Mouse (Mus musculus) heart, embryonic 11.5 days (tissue): ENCODE data around the gene Prkg2. TPM values are rescaled to one million over a fixed set of nuclear protein-coding genes. Genes with fewer than 3 reads are reported as not detected.

Experiments
- ATAC-seq: fragments of 200-750 bp; cut with Nextera tagmentation; replicated peaks from 2 replicates; pipeline ENCODE4 v1.8.0; 2017; ENCODE audit warnings: moderate library complexity; ENCODE audit not compliant: insufficient number of reproducible peaks, low FRiP score, low TSS enrichment
- H3K27ac ChIP-seq: fragments of 300-500 bp; sonication (generic); 2 replicates; pipeline ENCODE4 v1.5.1; 2014; ENCODE audit warnings: mild to moderate bottlenecking, low read depth, low read length
- H3K27me3 ChIP-seq: fragments of 300-500 bp; sonication (generic); 2 replicates; pipeline ENCODE4 v1.6.1; 2014; ENCODE audit warnings: mild to moderate bottlenecking, low read length, mixed read lengths; ENCODE audit not compliant: control insufficient read depth, insufficient read depth
- H3K36me3 ChIP-seq: fragments of 300-500 bp; sonication (generic); 2 replicates; pipeline ENCODE4 v1.6.1; 2014; ENCODE audit warnings: mild to moderate bottlenecking, low read length, moderate library complexity, mixed read lengths; ENCODE audit not compliant: control insufficient read depth, insufficient read depth
- H3K4me1 ChIP-seq: fragments of 300-500 bp; sonication (generic); 2 replicates; pipeline ENCODE4 v1.6.1; 2014; ENCODE audit warnings: low read length; ENCODE audit not compliant: control insufficient read depth, insufficient read depth
- H3K4me2 ChIP-seq: fragments of 300-500 bp; sonication (generic); 2 replicates; pipeline ENCODE4 v1.6.1; 2014; ENCODE audit warnings: mild to moderate bottlenecking, moderate library complexity
- H3K4me3 ChIP-seq: fragments of 300-500 bp; sonication (generic); 2 replicates; pipeline ENCODE4 v1.5.1; 2014; ENCODE audit warnings: low read depth, low read length
- H3K9ac ChIP-seq: fragments of 300-500 bp; sonication (generic); 2 replicates; pipeline ENCODE4 v1.6.1; 2014; ENCODE audit warnings: mild to moderate bottlenecking, low read depth, low read length, moderate library complexity
- H3K9me3 ChIP-seq: fragments of 300-500 bp; sonication (generic); replicated peaks from 2 replicates; pipeline ENCODE4 v1.6.1; 2016; ENCODE audit warnings: low read length; ENCODE audit not compliant: control insufficient read depth
- WGBS: fragments of 180-500 bp; shearing (Covaris S2); extraction: QIAGEN DNeasy Blood & Tissue Kit; methylation state at CpG from one replicate; pipeline ENCODE4 v1.1.7; 2014; ENCODE audit not compliant: insufficient replicate concordance; 5-methylcytosine and 5-hydroxymethylcytosine counted together
- polyA plus RNA-seq: library from polyadenylated mRNA; unstranded; fragments of >200 nt; fragmentation: Nextera tagmentation; extraction: Ambion mirVana; gene quantifications from 2 replicates; pipeline ENCODE4 v1.2.1, GENCODE M21; 2014

Gene Prkg2
- polyA plus RNA-seq, 1 experiment from 2014 or later = 0.54 TPM

DNA sequence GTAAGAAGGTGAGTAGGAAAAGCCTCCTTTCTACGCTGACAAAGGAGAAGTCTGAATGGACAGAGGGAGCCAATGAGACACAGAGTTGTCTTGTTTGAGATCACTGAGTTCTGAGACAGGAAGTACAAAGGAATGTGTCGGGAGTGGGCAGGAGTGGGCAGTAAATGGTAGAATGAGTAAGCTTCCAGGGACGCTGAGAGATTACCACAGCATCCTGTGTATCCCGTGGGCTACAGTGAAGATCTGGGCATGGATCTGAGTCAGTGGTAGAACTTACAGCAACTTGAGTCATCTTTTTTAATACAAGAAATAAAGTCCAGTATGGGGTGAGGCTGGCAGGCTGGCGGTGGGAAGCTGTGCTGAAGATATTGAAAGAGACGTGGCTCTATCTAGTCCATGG lies 93.4 kb downstream of the Prkg2 start:
- WGBS = 48% methylated on average over 6 of the region's 6 CpGs
- no peaks in the 10 kb centered on the region for H3K4me1 ChIP-seq

DNA sequence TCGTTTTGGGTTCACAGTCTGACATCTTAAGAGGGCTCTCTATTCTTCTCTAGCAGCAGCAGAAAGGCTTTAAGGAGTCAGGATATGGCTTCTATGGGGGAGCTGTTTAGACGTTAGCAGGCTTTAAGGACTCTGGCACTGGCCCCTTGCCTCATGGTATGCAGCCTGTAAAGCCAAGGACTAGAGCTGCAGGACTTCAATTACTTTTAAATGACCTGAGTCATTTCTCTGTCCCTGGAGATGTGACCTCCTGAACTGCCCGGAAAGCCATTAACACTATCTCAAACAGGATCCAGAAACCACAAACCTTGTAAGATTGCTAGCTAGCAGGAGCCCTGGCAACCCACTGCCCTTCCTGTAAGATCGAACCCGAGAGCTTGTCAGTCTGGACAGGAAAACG lies 96.4 kb downstream of the Prkg2 start:
- Histone ChIP-seq H3K36me3 (no peaks in the 10 kb centered on the region), H3K27me3 (no peaks in the 10 kb centered on the region), H3K4me1 (no peaks in the 10 kb centered on the region), H3K9ac (no peak overlapping the region), H3K4me2 (no peak overlapping the region), H3K9me3 (no peaks in the 10 kb centered on the region), H3K27ac (no peak overlapping the region), H3K4me3 (no peak overlapping the region)
- ATAC-seq = no peak
- 17% methylated on average over 6 of the region's 6 CpGs for WGBS

More for the DNA sequence above, 93.4 kb downstream of the Prkg2 start:
- no peaks in the 10 kb centered on the region for H3K36me3 ChIP-seq
- no peak overlapping the region for H3K4me3 ChIP-seq
- no peaks in the 10 kb centered on the region for H3K27me3 ChIP-seq
- no peak overlapping the region for H3K9ac ChIP-seq
- no peaks in the 10 kb centered on the region for H3K9me3 ChIP-seq
- no peak overlapping the region for H3K4me2 ChIP-seq
- no peak overlapping the region for H3K27ac ChIP-seq
- no peak for ATAC-seq

DNA sequence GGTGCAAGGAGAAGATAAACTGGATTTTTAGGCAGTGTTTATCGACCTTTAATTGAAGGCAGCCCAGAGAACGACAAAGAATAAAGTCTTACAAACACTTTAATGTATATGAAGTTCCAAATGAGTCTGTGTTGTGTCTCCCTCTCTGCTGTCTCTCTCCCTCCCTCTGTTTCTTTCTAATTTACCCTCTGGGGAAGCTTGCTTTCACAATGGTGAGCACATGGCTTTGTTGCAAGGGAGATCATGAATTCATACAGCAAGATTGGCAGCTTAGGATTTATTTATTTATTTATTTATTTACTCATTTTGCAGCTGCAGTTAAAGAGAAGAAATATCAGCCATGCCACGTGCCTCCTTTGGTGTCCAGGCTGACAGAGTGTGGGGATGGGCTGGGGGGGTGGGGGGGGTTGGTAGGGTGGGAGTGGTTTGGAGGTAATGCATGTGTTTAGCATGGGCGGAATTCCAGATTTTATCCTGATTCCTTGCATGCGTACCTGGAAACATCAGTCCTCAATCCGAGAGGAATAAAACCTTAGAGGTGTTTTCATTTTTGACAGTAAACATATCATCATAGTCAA lies 97.4 kb downstream of the Prkg2 start:
- Histone ChIP-seq H3K9ac (no peak overlapping the region), H3K27me3 (no peaks in the 10 kb centered on the region), H3K27ac (no peak overlapping the region), H3K4me1 (no peaks in the 10 kb centered on the region), H3K36me3 (no peaks in the 10 kb centered on the region), H3K9me3 (no peaks in the 10 kb centered on the region), H3K4me3 (no peak overlapping the region), H3K4me2 (no peak overlapping the region)
- WGBS = 78% methylated on average over 6 of the region's 6 CpGs
- ATAC-seq = no peak

DNA sequence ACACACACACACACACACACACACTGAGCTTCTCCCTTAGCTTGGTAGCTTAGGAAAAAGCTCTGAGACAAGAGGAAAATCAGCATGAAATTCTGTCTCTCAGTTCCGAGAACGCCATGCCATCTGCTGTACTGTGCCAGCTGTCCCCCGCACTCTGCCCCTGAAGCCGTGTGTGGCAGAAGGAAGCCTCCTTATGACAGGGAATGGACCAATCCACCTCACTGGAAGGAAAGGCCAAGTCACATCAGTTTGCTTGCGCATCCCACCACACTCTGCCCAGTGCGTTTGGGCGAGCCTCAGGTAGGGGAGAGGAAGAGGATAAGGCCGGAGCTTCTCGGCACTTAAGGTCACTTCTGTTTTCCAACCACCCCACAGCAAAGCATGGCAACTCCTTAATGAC lies 98.0 kb downstream of the Prkg2 start:
- Histone ChIP-seq H3K9me3 (no peaks in the 10 kb centered on the region), H3K9ac (no peak overlapping the region), H3K4me3 (no peak overlapping the region), H3K4me1 (no peaks in the 10 kb centered on the region), H3K27me3 (no peaks in the 10 kb centered on the region), H3K36me3 (no peaks in the 10 kb centered on the region), H3K4me2 (no peak overlapping the region), H3K27ac (no peak overlapping the region)
- no peak for ATAC-seq
- WGBS = 82% methylated on average over 9 of the region's 9 CpGs

DNA sequence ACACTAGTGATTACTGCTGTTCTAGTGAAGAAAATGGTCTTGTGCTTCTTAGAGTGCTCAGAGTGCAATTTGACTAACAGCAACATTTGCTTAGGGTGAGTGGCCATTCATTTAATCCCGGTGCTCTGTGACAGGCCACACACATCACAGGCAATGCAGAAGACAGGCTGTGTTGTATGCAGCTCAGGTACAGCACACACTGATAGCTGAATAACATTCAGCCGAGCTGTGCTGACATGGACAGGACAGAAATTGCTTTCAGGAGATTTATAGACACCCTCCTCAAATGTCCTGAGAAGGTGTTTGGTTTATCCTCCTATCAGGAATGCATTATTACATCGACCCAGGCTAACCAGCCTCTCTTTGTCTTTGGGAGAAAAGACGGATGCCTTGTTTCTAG lies 99.3 kb downstream of the Prkg2 start:
- Histone ChIP-seq H3K4me2 (no peak overlapping the region), H3K9me3 (no peaks in the 10 kb centered on the region), H3K9ac (no peak overlapping the region), H3K27ac (no peak overlapping the region), H3K27me3 (no peaks in the 10 kb centered on the region), H3K4me3 (no peak overlapping the region), H3K4me1 (no peaks in the 10 kb centered on the region), H3K36me3 (no peaks in the 10 kb centered on the region)
- ATAC-seq = no peak
- 61% methylated on average over 4 of the region's 4 CpGs for WGBS

DNA sequence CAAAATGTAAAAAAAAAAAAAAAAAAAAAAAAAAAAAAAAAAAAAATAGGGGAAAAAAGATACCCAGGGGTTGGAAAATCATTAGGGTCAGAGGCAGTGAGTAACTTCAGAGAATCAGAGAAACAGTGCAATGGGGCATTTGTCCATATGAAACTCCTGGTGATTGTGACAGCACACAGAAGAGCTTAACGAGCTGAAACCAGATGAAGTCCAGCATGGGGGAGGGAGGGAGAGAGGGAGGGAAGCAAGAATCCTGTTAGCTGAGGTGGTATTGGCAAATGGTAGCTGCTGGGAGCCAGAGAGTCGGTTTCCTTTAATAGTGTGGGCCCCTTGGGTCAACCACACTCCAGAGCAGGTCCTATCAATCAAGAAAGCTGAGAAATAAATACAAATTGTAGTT lies 100.5 kb downstream of the Prkg2 start:
- no peak for ATAC-seq
- Histone ChIP-seq H3K4me1 (no peaks in the 10 kb centered on the region), H3K27me3 (no peaks in the 10 kb centered on the region), H3K36me3 (no peaks in the 10 kb centered on the region), H3K9me3 (no peaks in the 10 kb centered on the region), H3K9ac (no peak overlapping the region), H3K4me3 (no peak overlapping the region), H3K4me2 (no peak overlapping the region), H3K27ac (no peak overlapping the region)
- WGBS = 10% methylated on average over 2 of the region's 2 CpGs

DNA sequence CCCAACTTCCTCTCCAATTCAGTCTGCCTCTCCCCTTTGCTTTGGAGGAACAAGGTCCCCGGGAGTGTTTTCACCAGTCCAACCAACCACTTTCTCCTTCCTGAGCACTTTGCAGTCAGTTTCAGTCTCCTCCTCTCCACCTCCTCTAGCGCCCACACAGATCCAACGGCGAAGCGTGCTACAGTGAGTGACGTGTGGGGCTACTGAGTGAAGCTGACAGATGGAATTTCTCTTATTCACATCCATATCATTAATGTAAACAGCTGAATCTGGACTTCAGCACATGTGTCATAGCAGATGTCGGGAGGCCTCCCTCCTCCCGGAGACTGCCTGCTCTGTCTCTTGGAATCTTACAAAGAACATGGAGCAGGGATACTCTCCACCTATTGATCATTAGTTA lies 101.2 kb downstream of the Prkg2 start:
- Histone ChIP-seq H3K9ac (no peak overlapping the region), H3K27me3 (no peaks in the 10 kb centered on the region), H3K36me3 (no peaks in the 10 kb centered on the region), H3K4me1 (no peaks in the 10 kb centered on the region), H3K4me3 (no peak overlapping the region), H3K9me3 (no peaks in the 10 kb centered on the region), H3K4me2 (peak overlapping the region; percentile 40), H3K27ac (no peak overlapping the region)
- WGBS = 50% methylated on average over 8 of the region's 8 CpGs
- ATAC-seq = peak; percentile 55; the same call in 1 of the 2 replicates

DNA sequence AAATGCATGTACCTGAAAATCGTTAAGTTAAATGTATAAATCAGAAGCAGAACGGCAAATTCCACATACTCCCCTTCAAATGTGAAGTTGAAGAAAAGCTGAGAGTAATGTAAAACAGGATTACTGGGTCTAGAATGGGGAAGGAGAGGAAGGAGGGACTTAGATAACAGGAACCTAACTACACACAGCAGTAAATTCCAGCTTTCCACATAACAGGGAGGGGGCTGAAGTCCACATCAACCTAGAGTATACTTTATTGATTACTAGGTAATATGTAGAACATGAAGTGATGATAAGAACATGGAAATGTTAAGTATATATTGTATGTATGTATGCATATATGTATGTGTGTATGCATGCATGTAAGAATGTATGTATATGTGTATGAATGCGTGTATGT lies 114.2 kb downstream of the Prkg2 start:
- Histone ChIP-seq H3K4me3 (no peak overlapping the region), H3K4me1 (no peaks in the 10 kb centered on the region), H3K27ac (no peak overlapping the region), H3K36me3 (no peaks in the 10 kb centered on the region), H3K9ac (no peak overlapping the region), H3K27me3 (no peaks in the 10 kb centered on the region), H3K4me2 (no peak overlapping the region), H3K9me3 (no peaks in the 10 kb centered on the region)
- WGBS = 82% methylated on average over 3 of the region's 3 CpGs
- ATAC-seq = no peak

DNA sequence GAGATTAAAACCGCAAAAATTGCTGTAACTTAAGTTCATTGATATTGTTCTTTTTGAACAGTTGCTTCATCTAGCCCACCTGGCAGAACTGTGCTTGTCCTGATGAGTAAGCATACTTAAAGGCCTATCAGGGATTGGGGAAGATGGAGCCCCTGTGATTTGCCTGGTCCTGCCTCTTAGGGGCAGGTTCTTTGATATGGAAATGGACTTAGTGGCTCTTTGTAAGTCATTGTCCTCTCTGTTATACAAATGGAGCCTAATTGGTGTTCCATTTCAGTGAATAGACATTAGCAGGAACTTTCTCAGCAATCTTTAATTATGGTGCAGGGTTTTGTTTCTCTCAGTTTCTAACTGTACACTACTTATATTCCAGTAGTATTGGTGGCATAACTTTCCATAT lies 115.5 kb downstream of the Prkg2 start:
- Histone ChIP-seq H3K9me3 (no peaks in the 10 kb centered on the region), H3K4me1 (no peaks in the 10 kb centered on the region), H3K4me3 (no peak overlapping the region), H3K9ac (no peak overlapping the region), H3K27ac (no peak overlapping the region), H3K36me3 (no peaks in the 10 kb centered on the region), H3K27me3 (no peaks in the 10 kb centered on the region), H3K4me2 (no peak overlapping the region)
- no peak for ATAC-seq
- 66% methylated on average over 1 of the region's 1 CpGs for WGBS
